Mouse (Mus musculus) megakaryocyte progenitor cell, adult 5-6 weeks (primary cell): Measurements from ENCODE around the gene Ank3. TPM values are rescaled to one million over a fixed set of nuclear protein-coding genes. Genes with fewer than 3 reads are reported as not detected.
A peak's percentile ranks its signal among the peaks of the same experiment; 100 is the strongest.

Source experiments
- ATAC-seq: replicated peaks from 2 replicates; pipeline ENCODE4 v1.8.0; 2016; ENCODE audit warnings: mild to moderate bottlenecking, moderate TSS enrichment, inconsistent platforms; ENCODE audit not compliant: poor library complexity
- total RNA-seq, 2 experiments: library from RNA; stranded (forward) in 1 of 2; stranded (reverse) in 1 of 2; fragments of 157-497, 149-512 nt in 1 of 2; fragments of 200-1000 nt in 1 of 2; gene quantifications; 2 replicates each; pipeline versions ENCODE4 v1.2.3 to v1.2.4; 2015 to 2017

Gene Ank3
- total RNA-seq, 2 experiments from 2014 or later, result 0.25 TPM; not detected in 1

- no peak for ATAC-seq
Measured at GRCm38 (mm10) chr10:69652660-69653059, 254.1 kb downstream of the Ank3 start.

- ATAC-seq, result no peak
Measured at GRCm38 (mm10) chr10:69653121-69653677, 254.6 kb downstream of the Ank3 start.

GRCm38 (mm10) chr10:69654176-69654575, 255.6 kb downstream of the Ank3 start:
- ATAC-seq, result no peak

- ATAC-seq, result peak; percentile 57; the same call in 1 of the 2 replicates
Measured at GRCm38 (mm10) chr10:69654866-69655633, 256.5 kb downstream of the Ank3 start.

GRCm38 (mm10) chr10:69656321-69656720, 257.7 kb downstream of the Ank3 start:
- ATAC-seq, result peak; percentile 80

- no peak for ATAC-seq
Measured at GRCm38 (mm10) chr10:69659818-69660217, 261.2 kb downstream of the Ank3 start.

- peak; percentile 87 for ATAC-seq
Measured at GRCm38 (mm10) chr10:69662338-69662737, 263.8 kb downstream of the Ank3 start.

- ATAC-seq, result no peak
Measured at GRCm38 (mm10) chr10:69667482-69667881, 268.9 kb downstream of the Ank3 start.

GRCm38 (mm10) chr10:69670496-69670895, 271.9 kb downstream of the Ank3 start:
- no peak for ATAC-seq

GRCm38 (mm10) chr10:69670959-69671358, 272.4 kb downstream of the Ank3 start:
- ATAC-seq, result no peak

GRCm38 (mm10) chr10:69671505-69671904, 272.9 kb downstream of the Ank3 start:
- ATAC-seq, result no peak

GRCm38 (mm10) chr10:69672545-69672944, 274.0 kb downstream of the Ank3 start:
- no peak for ATAC-seq

GRCm38 (mm10) chr10:69678230-69678629, 279.7 kb downstream of the Ank3 start:
- no peak for ATAC-seq

GRCm38 (mm10) chr10:69686336-69686735, 287.8 kb downstream of the Ank3 start:
- ATAC-seq, result no peak

- no peak for ATAC-seq
Measured at GRCm38 (mm10) chr10:69689096-69689495, 290.5 kb downstream of the Ank3 start.

- ATAC-seq, result no peak
Measured at GRCm38 (mm10) chr10:69690131-69690960, 291.8 kb downstream of the Ank3 start.

GRCm38 (mm10) chr10:69690961-69691451, 292.4 kb downstream of the Ank3 start:
- ATAC-seq, result no peak

- no peak for ATAC-seq
Measured at GRCm38 (mm10) chr10:69696019-69696418, 297.4 kb downstream of the Ank3 start.

GRCm38 (mm10) chr10:69698699-69699098, 300.1 kb downstream of the Ank3 start:
- ATAC-seq, result no peak

- no peak for ATAC-seq
Measured at GRCm38 (mm10) chr10:69701226-69701625, 302.7 kb downstream of the Ank3 start.
